Mouse (Mus musculus) spleen, adult 2 months (tissue): ENCODE measurements around the gene Klhl36.

Experiments
- CTCF ChIP-seq: fragments of 200-500 bp; IDR thresholded peaks from 2 replicates; pipeline ENCODE4 v1.5.1; 2011; ENCODE audit warnings: mild to moderate bottlenecking, inconsistent platforms; ENCODE audit not compliant: insufficient read depth, insufficient read length, insufficient replicate concordance; ENCODE audit errors: extremely low read depth
- POLR2A ChIP-seq: fragments of 200-500 bp; IDR thresholded peaks from 2 replicates; pipeline ENCODE4 v1.6.1; 2011; ENCODE audit warnings: low read depth, low read length, inconsistent platforms

GRCm38 (mm10) chr8:119901349-119901748 lies 39.3 kb downstream of the Klhl36 start:
- TF ChIP-seq POLR2A (no peak), CTCF (no peak)
